Mouse (Mus musculus): ENCODE measurements around the gene Abcc3.

The Abcc3 gene

DNA sequence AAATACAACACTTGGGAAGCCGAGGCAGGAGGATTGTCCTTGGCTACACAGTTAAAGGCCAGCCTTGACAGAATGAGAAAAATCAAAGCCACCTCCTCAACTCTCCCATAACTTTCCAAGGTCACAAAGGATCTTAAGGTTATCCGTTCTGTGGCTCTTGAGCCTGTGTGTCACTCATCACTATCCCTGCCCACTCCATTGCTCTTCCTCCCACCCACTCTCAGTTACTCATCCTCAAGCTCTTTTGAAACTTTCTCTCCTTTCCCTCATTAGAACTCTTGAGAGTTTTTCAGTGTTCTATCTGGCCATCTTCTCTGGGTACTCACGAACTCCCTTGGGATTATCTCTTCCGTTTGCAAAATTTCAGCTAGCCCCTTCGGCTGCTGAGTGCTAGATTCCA is 68.2 kb downstream of the Abcc3 start:
- DNase-seq (ENCODE audit: low spot score) = no peak

DNA sequence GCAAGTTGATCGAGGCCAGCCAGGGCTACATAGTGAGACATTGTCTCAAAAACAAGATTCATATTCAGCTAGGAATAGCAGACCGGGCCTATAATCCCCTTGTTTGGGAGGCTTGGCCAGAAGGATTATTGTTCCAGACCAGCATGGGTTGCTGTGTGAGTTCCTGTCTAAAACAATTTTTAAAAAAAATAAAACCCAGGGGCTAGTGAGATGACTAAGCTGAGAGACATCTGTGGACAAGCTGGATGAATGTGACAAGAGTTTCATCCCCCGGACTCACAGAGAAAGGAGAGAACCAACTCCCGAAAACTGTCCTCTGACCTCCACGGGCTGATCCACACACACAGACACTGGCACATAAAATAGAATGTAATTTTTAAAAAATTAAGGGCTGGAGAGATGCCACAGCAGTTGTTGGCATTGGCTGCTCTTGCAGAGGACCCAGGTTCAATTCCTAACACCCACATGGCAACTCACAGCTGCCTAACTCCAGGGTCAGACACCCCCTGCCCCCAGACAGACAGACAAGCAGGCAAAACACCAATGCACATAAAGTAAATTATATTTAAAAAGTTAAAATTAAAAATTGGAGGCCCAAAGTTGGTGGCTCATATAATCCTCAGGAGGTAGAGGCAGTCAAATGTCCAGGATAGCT is 69.4 kb downstream of the Abcc3 start:
- no peak for DNase-seq (ENCODE audit: low spot score)

DNA sequence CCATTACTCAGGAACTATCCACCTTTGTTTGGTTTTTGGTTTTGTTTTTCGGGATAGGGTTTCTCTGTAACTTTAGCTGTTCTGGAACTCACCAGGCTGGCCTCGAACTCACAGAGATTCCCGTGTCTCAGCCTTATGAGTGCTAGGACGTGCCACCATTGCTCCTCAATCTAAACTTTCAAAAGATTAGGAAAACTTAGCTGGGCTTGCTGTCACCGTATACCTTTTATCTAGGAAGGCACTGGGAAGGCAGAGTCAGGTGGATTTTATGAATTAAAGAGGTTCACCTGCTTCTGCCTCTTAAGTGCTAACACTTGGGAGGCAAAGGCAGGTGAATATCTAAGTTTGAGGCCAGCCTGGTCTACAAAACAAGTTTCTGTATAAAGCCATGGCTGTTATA is 70.2 kb downstream of the Abcc3 start:
- no peak for DNase-seq (ENCODE audit: low spot score)

DNA sequence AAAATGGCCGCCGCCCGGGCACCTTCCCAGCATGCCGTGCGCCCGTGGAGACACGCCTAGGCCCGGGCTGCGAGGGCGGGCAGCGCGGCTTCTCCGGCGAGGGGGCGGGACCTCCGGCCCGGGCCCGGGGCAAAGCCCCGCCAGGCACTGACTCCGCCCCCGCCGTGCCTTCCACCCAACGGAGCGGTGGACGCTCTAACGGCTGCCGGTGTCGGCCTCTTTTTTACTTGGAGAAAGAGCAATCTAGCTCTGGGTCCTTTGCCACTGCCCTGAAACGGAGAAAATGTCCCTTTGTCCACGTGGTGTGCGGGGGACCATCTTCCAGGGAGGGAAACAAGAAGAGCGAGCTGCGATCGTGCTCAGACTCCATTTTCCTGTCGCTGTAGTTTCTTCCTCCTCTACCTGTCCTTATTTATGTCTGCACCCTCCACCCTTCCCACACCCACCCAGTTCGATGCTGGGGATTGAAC is 70.8 kb downstream of the Abcc3 start, which contains the start of gene Luc7l3:
Gene Luc7l3, minus strand, starts transcription at position 58 of the 470 bp plus-strand sequence.
- DNase-seq (ENCODE audit: low spot score) = peak; percentile 95

DNA sequence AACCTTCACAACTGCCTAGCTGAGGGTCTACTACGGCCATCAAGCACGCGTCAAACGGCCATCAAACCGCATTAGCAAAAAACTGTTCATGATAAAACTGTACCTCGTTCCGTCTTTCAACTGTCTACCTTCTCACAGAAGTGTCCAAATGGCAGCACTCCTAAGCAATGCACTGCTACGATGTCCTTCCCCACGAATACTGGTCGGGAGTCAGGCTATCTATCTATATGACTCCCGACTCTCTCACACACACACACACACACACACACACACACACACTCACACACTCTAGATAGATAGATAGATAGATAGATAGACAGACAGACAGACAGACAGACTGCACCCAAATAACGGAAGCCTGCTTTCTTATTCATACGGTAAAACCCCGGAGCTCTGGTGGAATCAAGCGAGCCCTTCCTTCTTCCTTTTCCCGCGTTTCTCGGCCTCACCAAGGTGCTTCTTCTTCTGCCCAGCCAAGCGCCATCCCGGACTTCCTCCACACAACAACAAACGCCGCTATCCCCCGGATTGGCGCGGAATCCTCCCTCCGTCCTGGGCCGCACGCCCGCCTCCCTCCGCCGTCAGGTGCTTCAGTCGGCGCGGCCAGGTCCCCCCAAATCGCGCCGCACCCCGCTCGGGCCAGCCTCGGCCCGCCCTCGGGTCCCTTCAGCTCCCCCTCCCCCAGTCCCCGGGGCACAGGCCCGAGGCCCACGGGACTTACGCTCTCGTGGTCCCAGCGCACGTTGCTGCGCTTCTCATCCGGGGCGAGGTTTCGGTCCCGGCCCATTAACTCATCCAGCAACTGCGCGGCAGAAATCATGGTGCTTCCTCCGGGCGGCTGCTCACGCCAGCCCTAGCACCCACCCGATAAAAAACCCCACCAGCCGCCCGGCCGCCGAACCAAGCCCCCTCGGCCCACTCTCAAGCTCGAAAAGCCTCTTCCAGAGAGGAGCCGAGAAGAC is 71.5 kb downstream of the Abcc3 start:
- no peak for DNase-seq (ENCODE audit: low spot score)

DNA sequence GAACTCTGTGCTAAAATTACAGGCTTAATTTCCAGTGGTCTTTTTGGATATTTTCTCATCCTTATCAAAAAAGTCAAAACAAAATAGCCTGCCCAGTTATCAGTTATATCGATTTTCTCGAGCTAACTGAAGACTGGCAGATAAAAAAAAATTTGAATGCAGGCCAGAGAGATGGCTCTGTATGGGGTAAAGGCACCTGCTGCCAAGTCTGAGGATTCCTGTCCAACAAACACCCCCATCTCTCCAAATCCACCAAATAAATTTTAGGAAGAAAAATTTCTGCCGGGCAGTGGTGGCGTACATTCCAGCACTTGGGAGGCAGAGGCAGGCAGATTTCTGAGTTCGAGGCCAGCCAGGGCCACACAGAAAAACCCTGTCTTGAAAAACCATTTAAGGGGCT is 74.7 kb downstream of the Abcc3 start:
- DNase-seq (ENCODE audit: low spot score) = no peak

DNA sequence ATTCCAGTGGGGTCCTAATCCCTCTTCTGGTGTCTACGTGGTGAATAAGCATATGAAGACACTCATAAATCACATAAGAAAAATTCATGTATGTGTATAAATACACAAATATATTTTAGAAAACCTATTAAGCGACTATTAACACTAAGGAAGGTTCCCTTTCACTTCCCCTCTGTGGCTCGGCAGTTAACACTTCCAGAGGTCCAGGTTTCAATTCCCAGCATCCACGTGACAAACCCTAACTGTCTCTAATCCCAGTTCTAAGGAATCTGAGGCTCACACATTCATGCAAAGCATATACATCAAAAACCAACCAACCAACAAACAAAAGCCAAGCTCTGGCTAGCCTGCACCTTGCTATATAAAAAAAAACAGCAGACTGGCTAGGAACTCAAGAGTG is 75.3 kb downstream of the Abcc3 start:
- DNase-seq (ENCODE audit: low spot score) = no peak

DNA sequence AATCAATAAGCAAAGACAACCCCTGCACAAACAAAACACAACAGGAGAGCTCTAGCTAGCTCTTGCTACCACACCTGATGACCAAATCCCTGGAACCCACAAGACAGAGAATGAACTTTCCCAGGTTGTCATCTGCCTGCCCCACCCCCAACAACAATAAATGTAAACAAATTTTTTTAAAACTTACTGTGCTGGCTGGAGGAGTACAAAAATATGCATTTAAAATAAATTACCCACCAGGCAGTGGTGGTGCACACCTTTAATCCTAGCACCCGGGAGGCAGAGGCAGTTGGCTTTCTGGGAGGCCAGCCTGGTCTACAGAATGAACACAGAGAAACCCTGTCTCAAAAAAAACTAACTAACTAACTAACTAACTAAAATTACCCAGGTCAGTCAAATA is 75.8 kb downstream of the Abcc3 start:
- no peak for DNase-seq (ENCODE audit: low spot score)

DNA sequence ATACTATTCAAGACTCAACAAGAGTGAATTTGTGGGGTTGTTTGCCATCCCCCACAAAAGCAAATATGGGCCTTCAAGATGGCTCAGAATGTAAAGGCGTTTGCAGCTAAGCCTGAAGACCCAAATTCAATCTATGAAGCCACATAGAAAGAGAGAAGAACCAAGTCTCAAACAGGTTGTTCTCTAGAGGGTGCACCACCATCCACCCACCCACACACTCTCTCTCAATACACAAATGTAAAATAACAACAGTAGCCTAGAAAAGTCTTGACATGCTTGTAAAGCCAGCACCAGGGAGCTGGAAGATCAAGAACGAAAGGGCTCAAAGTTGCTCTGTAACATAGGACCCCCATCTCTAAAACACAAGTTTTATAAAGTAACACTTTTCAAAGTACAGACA is 76.3 kb downstream of the Abcc3 start:
- no peak for DNase-seq (ENCODE audit: low spot score)

DNA sequence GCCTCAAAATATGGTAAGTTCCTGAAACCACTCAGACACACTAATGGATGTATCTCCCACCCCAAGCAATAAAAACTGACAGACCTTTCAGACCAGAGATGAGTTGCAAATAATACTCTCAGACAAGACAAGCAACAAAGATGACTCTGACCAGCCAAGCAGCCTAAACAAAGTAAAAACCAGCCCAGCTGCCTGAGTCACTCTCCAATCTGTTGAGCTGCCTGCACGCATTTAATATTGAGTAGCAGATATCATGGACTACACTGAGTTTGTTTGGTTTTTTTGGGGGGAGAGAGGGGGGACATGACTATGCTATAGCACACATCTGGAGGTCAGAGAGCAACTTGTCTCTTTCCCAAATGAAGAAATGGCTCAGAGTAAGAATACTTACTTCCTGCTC is 77.5 kb downstream of the Abcc3 start:
- DNase-seq (ENCODE audit: low spot score) = no peak

DNA sequence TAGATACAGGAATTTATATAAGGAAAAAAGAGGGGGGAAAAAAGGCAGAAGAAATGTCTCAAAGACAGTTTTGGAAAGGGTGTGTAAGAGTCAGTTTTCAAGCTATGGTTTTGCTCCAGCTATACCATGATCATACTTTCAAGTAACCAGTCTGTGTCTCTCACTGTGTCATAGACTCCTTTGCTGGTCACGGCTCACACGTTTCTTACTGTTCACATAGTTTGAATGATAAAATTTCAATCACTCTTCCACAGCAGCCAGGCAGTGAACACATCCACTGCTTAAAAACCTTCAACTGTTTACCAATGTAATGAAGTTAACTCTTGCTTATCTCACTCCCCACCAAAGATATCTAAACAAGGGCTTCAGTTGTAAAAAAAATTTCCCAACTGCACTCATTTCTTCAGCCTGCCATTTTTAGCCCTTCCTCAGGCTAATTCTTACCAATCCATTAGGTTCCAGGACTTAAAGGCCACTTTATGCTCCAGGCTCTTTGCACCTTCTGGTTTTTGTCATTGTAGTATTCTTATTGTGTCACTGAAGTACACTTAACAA is 78.6 kb downstream of the Abcc3 start:
- no peak for DNase-seq (ENCODE audit: low spot score)

DNA sequence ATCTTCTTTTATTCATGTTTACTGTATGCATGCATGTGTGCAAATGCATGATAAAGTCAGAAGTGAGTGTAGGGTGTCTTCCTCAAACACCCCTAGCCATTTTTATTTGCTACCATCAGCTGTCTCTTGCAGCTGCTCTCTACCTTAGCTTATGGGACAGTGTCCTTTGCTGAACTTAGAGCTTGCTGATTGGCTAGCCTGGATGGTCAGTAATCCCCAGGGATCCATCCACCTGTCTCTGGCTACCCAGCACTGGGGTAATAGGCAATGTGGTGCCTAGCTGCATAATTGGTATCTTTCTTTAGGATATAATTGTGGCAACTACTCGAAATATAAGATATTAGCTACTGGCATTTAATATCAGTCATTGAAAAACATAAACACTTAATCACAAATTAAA is 80.1 kb downstream of the Abcc3 start:
- DNase-seq (ENCODE audit: low spot score) = no peak

DNA sequence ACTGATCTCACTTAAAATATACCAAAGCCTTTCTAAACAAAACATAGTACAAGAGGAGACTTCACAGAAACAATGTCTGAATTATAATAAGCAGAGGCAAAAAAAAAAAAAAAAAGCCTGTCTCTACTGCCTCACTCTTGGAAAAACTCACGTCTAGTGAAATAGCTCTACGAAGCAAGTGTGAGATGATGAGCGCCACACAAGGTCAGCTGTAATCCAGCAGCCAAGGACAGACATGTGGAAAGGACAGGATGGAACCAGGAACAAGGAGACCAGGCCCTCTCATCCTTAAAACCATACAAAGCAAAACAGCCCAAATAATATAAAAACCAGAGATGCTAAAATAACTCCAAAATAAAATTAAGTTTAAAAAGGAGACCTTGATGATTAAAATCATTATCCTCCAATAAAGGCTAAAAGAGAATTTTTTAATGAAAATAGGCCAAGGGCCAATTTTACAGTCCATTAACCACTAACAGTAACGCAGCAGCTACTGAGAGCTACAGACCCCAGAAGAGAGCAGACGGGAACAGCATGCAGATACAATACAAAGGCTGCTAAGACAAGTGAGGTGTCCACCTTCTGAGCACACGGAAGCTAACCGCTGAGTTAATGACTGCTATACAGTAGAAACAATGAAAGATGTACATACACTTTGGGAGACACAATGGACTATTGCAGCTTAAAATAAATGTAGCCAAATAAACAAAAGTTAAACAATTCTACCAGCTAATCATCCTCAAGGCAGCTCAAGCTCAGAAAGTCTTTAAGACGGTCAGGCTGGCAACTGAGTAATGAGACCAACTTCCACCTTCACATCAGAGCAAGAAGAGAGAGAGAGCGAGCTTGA is 97.6 kb downstream of the Abcc3 start:
- DNase-seq (ENCODE audit: low spot score) = no peak
